Mouse (Mus musculus) yolk sac, embryonic 10.5 days (tissue): Measurements from ENCODE around the gene Lrrc26.
A peak's percentile ranks its signal among the peaks of the same experiment; 100 is the strongest.

Experiments used
- DNase-seq: peaks from one replicate; pipeline ENCODE4 v3.0.0-alpha.2; 2017; ENCODE audit warnings: low spot score

Gene Lrrc26

DNA sequence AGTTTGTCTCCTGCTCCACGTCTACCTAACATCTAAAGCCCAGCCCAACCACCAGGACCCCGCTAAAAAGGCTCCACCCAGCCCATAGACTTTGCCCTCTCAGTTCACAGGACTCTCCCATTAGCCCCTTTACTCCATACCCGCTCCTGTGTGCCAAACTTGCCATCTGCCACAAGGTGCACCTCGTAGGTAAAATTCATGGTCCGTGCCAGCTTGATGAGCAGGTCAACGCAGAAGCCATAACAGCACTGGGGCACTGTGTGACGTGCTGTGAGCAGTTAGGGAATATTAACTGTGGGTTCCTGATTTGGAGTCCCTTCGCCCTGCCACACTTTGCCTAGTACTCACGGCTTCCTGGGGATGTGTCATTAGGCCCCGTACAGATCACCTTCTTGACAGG lies 8.3 kb downstream of the Lrrc26 start:
- no peak for DNase-seq

DNA sequence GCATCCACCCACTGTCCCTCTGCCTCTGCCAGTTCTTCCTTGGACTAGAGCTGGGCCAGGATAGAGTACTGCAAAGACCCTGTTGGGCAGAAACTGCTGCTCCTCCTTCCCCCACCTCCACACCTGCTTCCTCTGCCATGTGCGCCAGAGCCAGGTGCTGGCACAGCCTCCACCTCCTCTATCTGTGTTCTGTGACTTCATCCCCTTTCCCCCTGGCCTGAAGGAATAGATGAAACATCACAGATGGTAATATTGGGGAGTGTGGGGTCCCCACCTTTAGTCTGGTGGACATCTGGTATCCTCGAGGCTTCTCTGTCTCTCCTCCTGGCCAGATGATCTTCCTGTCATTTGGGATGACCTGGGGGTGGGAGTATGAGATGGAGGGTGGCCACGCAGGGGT lies 13.7 kb downstream of the Lrrc26 start:
- no peak for DNase-seq

DNA sequence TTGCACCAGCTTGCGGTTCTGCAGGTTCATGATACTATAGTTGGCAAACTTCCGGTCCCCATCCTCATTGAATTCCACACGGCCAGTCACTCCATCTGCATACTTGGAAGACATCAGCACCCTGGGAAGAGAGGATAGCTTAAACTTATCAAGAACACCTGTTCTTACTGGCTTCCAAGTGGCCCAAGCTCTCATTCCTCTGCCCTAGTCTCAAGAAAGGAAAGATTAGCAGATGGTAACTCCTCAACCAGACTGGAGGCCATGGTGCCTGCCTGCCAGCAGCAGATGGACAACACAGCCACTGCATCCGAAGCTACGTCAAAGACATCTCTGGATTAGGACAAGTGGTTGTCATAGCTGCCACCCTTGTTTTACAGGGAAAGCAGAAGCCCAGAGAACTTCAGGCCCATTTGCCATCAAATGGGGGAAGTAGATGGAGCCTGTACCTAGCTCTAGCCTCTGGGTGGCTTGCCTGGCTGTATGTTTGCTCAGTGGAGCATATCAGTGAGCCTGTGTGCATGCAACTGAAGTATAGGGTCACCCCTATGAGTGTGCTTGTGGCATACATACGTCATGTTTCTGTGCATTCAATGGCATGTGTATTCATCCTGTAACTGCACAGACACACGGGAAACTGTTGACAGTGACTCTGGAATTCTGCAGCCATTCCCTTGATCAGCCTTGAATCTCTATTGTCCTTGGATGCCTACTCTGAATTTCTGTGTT lies 14.4 kb downstream of the Lrrc26 start:
- DNase-seq = no peak

DNA sequence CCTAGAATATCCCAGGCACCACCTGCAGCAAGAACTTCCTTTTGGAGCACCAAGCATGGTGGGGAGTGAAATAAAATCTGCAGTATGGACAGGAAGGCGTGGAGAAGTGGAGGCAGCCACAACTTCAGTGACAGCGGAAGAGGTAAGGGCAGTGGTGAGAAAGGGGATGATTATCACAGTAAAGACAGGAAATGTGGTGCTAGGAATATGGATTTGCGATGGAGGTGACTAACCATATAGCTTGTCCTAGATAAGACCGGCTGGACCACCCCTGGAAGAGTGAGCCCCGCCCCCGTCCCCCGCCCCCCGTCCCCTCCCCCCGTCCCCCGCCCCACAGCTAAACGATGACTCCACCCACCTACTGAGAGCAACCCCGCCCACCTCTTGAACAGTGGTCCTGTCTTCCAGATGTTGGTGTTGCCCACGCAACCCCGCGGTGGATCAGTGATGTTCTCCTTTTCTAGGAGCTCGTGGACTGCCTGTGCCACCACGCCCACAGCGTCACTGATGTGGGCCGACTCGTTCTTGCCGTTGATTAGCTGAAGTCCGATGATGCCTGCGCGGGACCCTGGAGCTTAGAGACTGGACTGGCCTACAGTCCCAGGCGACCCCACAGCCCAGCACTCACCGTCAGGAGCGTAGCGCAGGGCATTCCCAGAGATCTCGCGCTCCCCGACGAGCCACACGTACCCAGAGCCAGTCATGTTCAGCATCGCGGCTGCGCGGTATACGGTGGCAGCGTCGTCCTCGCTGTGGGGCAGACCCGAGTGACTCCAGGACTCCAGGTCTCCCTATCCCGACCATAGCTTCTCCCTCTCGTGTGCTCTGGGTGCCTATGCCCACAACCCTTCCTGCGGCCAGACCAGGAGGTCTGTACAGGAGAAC lies 15.2 kb downstream of the Lrrc26 start:
- DNase-seq = peak; percentile 32

DNA sequence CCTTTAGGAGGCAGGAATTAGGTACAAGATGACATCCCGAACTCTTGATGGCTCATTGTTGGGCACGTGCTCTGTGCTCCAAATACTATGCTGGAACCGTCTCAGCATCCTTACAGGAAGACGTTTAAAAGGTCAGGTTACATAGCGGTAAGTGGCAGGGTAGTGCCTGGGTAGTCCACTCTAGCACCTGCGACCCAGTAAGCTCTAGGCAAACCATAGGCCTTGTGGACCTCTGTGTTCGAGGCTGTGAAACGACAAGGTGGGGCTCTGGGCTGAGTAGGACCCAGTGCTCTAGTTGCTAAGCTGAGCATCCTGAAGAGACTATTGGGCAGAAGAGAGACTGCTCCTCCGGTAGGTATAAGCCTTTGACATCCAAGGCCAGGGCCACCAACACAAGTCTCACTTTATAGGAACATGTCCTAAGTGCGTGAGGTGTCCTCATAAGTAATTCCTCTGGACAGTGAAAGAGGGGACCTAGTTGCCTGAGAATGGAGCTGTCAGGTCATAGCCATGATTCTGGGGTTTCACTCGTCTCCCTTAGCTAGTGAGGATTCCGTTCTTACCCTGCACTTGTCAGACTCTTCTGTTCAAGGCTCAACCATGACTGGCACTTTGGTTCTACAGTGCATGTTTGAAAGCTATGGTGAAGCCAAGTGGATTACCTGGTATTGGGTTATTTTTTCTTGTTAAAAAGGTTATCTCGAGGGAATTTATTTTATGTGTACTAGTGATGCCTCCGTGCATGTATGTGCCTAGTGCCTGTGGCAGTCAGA lies 16.1 kb downstream of the Lrrc26 start:
- DNase-seq = no peak

DNA sequence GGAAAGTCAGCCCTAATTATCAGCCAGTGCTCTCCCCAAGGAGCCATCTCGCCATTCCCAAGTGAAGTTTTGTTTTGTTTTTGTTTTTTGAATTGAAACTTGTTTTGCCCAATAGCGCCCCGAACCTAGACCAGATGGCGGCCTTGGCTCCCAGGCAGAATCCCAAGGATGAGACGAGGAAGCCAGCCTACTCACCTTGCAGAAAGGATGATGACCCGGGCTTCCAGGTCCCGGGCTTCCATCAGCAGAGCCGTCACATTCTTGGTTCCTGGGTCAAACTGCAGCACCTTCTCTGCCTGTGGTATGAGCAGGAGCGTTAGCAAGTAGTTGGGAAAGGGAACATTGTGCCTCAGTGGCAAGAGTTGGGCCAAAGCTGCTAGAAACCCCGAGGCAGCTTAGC lies 20.5 kb downstream of the Lrrc26 start:
- no peak for DNase-seq

DNA sequence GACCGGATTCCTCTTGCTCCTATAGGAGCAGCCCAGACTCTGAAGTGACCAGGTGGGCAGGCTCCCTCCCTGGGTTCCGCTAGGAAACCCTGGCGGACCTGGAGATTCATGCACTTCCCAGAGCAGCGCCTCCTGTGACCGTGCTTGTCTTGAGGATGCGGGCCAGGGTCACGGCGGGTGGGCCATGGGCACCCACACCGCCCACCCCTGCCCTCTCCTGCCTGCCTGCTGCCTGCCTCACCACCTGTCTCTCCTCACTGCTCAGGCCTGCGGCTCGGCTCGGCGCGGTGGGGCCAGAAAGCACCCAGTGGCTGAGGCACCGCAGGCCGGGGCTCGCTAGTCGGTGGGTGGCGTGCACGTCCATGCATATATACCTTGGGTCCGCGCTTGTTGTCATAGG lies 21.3 kb downstream of the Lrrc26 start:
- DNase-seq = no peak

DNA sequence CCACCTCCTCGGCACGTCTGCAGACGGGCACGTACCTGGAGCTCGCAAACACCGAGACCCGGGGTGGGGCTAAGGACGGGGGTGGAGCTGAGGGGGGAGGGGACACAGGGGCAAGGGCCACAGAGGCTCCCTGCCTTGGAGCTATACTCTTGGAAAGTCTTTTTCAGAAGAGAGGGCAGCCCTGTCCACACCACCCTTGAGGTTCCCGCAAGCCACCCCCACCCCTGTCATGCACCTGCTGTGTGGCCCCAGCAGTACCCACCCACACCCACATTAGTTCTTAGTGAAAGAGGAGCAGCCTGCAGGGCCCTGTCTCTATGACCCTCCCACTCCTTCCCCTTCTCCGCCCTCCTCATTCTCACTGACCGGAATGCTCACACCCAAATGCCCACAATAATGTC lies 21.8 kb downstream of the Lrrc26 start:
- DNase-seq = peak; percentile 14

DNA sequence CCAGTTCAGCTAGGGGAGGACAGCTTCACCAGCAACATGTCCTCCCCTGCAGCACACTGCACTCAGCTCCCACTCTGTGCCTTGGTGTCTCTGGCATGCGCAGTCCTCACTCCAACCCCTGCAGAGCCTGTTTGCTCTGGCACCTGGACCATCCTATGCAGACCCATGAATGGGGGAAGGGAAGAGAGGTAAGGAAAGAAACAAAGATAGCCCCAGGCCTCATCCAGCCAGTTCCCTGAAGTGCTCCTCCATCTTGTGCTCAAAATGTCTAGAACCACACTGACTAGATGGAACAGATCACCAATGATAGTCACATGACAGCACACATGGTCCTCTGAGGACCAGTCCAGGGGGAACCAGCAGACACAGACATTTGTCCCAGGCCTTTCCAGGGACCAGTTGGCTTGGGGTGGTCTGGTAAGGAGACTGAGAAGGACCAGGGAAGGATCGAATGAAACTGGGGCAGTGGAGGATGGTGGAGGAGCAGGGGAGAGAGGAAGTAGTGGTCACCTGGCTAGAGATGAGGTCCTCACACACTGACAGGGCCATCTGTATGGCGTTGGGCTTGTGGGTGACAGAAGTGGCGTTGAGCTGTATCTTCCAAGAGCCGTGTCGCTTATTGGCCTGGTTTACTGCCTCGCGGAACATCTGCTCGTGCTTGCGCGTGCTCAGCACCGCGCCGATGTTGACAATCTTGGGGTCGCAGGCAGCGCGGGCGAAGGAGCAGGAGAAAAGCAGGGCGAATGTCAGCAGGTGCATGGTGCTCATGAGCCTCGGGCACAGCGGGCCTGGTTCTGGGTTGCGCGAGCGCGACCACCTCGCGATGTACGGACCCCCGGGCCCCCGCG lies 28.6 kb downstream of the Lrrc26 start:
- no peak for DNase-seq

DNA sequence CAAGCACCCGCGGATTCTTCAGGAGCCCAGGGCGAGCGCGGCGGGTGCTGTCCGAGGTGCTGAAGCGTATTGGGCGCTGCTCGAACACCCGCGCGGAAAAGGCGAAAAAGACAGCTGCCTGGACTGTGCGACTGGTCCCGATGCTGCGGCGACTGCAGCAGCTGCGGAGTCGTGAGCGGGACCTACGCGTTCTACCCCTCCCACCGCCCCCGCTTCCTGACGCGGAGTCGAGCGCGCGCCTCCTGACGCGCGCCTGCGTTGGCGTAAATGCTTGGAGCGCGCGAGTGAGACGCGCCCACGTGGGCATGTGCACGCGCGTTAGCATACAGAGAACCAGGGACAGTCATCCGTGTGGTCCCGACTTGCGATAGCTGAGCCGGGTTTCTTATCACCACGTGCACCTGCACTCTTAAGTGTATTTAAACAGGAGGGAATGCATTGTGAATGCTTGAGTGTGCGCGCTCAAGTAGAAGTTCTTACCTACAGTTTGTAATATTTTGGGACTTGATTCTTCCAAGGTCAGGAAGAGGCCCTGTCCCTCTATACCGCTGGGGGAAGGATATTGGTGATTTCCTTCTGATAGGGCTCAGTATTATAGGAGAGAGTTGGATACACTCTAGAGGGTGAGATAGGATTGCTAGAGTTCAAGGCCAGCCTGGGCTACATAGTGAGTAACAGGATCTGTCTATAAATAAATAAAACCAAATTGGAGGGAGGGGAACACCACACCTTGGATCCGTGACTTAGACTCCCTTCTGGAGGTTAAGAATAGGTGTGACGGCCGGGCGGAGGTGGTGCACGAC lies 29.5 kb downstream of the Lrrc26 start, which contains the start of gene Grin1:
Grin1 (minus strand) TSS at position 217 of the 803 bp plus-strand sequence.
- DNase-seq = peak; percentile 55

DNA sequence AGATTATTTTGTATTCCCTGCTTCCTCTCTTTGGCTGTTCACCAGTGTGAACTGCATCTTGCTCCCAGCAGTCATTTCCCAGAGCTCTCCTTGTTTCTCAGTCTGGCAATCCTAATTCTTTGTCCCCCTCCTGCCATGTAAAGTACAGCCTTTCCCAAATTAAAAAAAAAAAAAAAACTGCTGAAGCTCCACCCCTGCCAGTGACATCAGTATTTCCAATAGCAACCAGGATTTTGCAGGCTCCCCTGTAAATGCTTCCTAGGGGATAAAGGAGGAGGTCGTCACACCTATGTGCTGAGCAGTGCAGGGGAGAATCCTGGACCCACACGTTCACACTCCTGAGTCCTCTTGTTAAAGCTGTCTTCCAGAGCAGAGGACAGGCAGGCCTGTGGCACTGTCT lies 30.4 kb downstream of the Lrrc26 start:
- DNase-seq = no peak

DNA sequence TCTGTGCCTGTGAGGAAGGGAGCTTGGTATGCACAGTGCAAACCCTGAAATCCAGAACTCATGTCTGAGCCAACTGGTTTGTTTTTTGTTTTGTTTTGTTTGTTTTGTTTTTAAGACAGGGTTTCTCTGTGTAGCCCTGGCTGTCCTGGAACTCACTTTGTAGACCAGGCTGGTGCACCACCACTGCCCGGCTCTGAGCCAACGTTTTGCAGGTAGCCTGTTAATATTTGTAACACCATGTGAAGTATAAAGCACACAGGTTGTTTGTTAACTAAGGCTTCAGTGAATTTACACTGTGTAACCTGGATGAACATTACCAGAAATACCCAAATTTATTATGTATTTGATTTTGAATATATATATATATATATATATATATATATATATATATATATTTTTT lies 36.3 kb downstream of the Lrrc26 start:
- no peak for DNase-seq

DNA sequence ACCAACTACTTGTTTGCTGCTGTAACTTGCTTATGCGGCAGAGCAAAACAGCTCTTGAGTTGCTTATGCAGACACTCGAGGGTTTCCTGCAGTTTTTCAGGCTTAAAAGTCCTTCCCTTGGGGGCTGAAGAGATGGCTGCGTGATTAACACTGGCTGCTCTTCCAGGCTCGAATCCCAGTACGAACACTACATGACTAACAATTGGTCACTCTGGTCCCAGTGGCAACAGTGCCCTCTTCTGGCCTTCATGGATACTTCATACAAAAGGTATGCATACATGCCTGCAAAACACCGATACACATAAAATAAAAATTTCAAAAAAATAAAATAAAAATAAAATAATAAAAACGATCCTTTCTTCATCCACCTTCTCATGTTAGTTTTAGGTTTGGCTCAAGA lies 38.7 kb downstream of the Lrrc26 start:
- no peak for DNase-seq

DNA sequence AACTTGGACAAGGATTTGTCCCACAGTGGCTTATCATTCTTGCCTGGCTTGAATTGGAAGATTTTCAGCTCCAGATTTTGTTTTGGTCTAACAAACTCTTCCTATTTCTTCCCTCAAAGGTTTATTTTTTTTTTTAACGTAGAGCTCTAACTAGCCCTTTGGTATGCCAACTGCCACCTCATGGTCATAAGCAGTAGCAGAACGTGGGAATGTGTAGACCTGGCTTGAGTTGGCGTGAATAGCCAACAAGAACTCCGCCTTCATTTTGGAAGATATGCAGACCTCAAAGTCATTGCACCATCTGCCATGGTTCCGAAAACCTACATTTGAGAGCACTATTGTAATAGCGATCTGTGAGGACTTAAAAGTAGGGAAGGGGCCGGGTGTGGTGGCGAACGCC lies 41.8 kb downstream of the Lrrc26 start:
- no peak for DNase-seq

DNA sequence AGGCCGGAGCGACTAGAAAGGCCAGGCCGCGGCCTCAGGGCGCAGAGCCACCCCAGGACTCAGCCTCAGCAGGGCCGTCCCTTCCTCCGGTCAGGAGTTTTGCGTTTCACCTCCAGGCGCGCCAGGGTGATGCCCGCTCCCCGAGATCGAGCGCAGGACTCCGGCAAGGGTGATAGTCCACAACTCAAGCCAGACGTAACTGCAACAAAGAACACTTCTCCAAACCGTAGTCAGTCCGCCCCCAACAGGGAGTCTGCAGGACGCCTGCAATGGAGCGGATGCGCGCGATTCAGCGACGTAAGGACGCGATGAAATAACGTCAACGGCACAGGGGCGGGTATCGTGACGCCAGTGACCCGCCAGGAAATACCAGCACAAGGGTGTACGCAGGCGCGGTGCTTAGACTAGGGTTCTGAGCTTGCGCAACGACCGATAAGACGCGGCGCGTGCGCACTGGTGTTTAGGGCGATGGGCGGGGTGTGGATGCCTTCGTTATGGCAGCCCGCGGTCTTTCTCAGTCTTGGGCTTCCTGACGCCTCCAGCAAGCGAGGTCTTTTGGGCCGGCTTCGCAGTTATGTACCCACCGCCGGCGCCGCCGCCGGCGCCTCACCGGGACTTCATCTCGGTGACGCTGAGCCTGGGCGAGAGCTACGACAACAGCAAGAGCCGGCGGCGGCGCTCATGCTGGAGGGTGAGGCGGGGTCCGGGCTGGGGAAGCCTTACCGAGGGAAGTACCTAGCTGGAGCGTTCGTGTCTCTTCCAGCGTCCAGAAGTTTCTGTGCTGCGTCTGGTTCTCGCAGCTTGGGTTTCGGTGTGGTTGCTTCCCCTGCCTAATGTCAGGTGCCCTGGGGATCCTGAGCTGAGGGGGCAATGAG lies 42.8 kb downstream of the Lrrc26 start, which contains the start of gene Man1b1:
Man1b1 (plus strand) TSS at position 53 of the 875 bp plus-strand sequence.
- peak; percentile 98 for DNase-seq

DNA sequence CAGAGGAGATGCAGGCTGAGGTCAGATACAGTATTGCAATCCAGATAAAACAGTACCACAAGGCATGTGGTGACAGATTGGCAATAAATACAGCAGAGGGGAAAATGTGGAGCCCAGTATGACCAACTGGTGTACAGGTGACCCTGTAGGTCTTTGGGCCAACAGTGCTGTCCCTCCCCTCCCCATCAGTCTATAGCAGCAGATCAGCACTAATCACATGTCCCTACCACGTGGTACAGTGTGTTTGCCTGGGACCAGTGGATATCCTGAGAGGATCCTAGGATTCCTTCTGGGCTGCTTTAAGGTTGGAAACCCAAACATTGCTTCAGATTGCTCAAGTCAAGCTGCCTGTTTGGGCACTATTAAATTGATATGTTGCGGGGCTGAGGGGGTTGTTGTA lies 43.9 kb downstream of the Lrrc26 start:
- no peak for DNase-seq

DNA sequence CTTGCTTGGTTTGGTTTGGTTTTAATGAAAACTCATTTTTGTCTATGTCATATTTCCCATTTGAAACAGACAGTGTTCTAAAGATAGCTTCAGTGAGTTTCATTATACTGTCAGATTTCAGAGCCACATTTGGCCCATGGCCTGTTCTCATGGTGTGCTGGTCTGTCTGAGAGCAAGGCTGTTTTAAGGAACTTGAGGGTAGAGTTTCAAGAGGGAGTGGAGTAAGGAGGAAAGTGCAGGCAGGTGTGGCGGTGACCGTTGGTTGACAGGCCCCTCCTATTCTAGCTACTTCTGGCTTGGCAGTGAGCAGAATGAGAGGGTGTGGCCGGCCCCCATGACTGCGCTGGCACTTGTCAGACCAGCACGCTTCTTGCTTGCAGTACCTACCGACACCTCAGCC lies 48.6 kb downstream of the Lrrc26 start:
- DNase-seq = no peak
